Mouse (Mus musculus) hindbrain, embryonic 11.5 days (tissue): ENCODE results near the gene Plin1. TPM values are rescaled to one million over a fixed set of nuclear protein-coding genes. Genes with fewer than 3 reads are reported as not detected.

Experiments used
- ATAC-seq: fragments of 200-750 bp; cut with Nextera tagmentation; 2 replicates; pipeline ENCODE4 v1.8.0; 2017; ENCODE audit warnings: mild to moderate bottlenecking, moderate TSS enrichment, moderate library complexity; ENCODE audit not compliant: low FRiP score
- DNase-seq: peaks from one replicate; pipeline ENCODE4 v3.0.0-alpha.2; 2015; ENCODE audit warnings: low spot score
- H3K27ac ChIP-seq: fragments of 300-500 bp; sonication (generic); 2 replicates; pipeline ENCODE4 v1.5.1; 2014; ENCODE audit warnings: mild to moderate bottlenecking, low read depth, low read length
- H3K27me3 ChIP-seq: fragments of 300-500 bp; sonication (generic); 2 replicates; pipeline ENCODE4 v1.6.1; 2014; ENCODE audit warnings: mild to moderate bottlenecking, low read length, moderate library complexity, mixed read lengths; ENCODE audit not compliant: control insufficient read depth, insufficient read depth
- H3K36me3 ChIP-seq: fragments of 300-500 bp; sonication (generic); 2 replicates; pipeline ENCODE4 v1.6.1; 2014; ENCODE audit warnings: mild to moderate bottlenecking, low read length, moderate library complexity, mixed read lengths; ENCODE audit not compliant: control insufficient read depth, insufficient read depth
- H3K4me1 ChIP-seq: fragments of 300-500 bp; sonication (generic); replicated peaks from 2 replicates; pipeline ENCODE4 v1.6.1; 2014; ENCODE audit warnings: low read length, mixed read lengths; ENCODE audit not compliant: control insufficient read depth, insufficient read depth
- H3K4me2 ChIP-seq: fragments of 300-500 bp; sonication (generic); replicated peaks from 2 replicates; pipeline ENCODE4 v1.6.1; 2014; ENCODE audit warnings: mild to moderate bottlenecking, low read depth, low read length
- H3K4me3 ChIP-seq: fragments of 300-500 bp; sonication (generic); 2 replicates; pipeline ENCODE4 v1.5.1; 2014; ENCODE audit warnings: low read depth, low read length
- H3K9ac ChIP-seq: fragments of 300-500 bp; sonication (generic); 2 replicates; pipeline ENCODE4 v1.6.1; 2014; ENCODE audit warnings: low read depth, low read length
- H3K9me3 ChIP-seq: fragments of 300-500 bp; sonication (generic); 2 replicates; pipeline ENCODE4 v1.6.1; 2016; ENCODE audit warnings: low read length; ENCODE audit not compliant: control insufficient read depth
- WGBS: fragments of 180-500 bp; shearing (Covaris S2); extraction: QIAGEN DNeasy Blood & Tissue Kit; methylation state at CpG from one replicate; pipeline ENCODE4 v1.1.7; 2014; 5-methylcytosine and 5-hydroxymethylcytosine counted together
- polyA plus RNA-seq: library from polyadenylated mRNA; unstranded; fragments of >200 nt; fragmentation: Nextera tagmentation; extraction: Ambion mirVana; gene quantifications from 2 replicates; pipeline ENCODE4 v1.2.1, GENCODE M21; 2014

Gene Plin1
- not detected in 2 replicates for polyA plus RNA-seq

GRCm38 (mm10) chr7:79732622-79733021, at the start of gene Plin1:
Plin1 (minus strand) TSS chr7:79732903.
- Histone ChIP-seq H3K27ac (no peak within 1 kb of the TSS), H3K4me3 (no peak within 1 kb of the TSS), H3K27me3 (no peaks in the 10 kb centered on the region), H3K9ac (no peak within 1 kb of the TSS), H3K4me2 (no peak within 1 kb of the TSS), H3K9me3 (no peaks in the 10 kb centered on the region), H3K36me3 (0 out of 2 replicates have a peak, but pooled peaks cover under 1% of the 10 kb centered on the region), H3K4me1 (no peaks in the 10 kb centered on the region)
- WGBS = 61% methylated on average over 4 of the region's 4 CpGs
- DNase-seq = no peak
- ATAC-seq = no peak

- ATAC-seq (no peak), DNase-seq (no peak)
- Histone ChIP-seq H3K9me3 (no peaks in the 10 kb centered on the region), H3K9ac (no peak overlapping the region), H3K4me3 (no peak overlapping the region), H3K4me1 (no peaks in the 10 kb centered on the region), H3K27me3 (no peaks in the 10 kb centered on the region), H3K36me3 (no peaks in the 10 kb centered on the region), H3K27ac (no peak overlapping the region), H3K4me2 (no peak overlapping the region)
- 81% methylated on average over 2 of the region's 2 CpGs for WGBS
These were observed 49.8 kb upstream of the Plin1 start for GRCm38 (mm10) chr7:79782516-79782855.

- H3K4me3 ChIP-seq = no peak overlapping the region
- no peak overlapping the region for H3K27ac ChIP-seq
- DNase-seq (no peak), ATAC-seq (no peak)
- WGBS = 75% methylated on average over 11 of the region's 11 CpGs
- H3K4me1 ChIP-seq = no peaks in the 10 kb centered on the region
- H3K9ac ChIP-seq = no peak overlapping the region
- H3K27me3 ChIP-seq = no peaks in the 10 kb centered on the region
- H3K4me2 ChIP-seq = no peak overlapping the region
- H3K36me3 ChIP-seq = no peaks in the 10 kb centered on the region
- no peaks in the 10 kb centered on the region for H3K9me3 ChIP-seq
These were observed 49.3 kb upstream of the Plin1 start for GRCm38 (mm10) chr7:79781826-79782515.

- Histone ChIP-seq H3K4me3 (no peak overlapping the region), H3K27ac (no peak overlapping the region), H3K9ac (no peak overlapping the region), H3K36me3 (no peaks in the 10 kb centered on the region), H3K4me1 (no peaks in the 10 kb centered on the region), H3K4me2 (peak overlapping the region; percentile 28), H3K27me3 (no peaks in the 10 kb centered on the region), H3K9me3 (no peaks in the 10 kb centered on the region)
- ATAC-seq = peak; percentile 27; the same call in 1 of the 2 replicates
- DNase-seq = peak; percentile 87
- 37% methylated on average over 16 of the region's 16 CpGs for WGBS
These were observed 48.2 kb upstream of the Plin1 start for GRCm38 (mm10) chr7:79780647-79781626.

GRCm38 (mm10) chr7:79771561-79772512, 39.1 kb upstream of the Plin1 start:
- Histone ChIP-seq H3K9me3 (no peaks in the 10 kb centered on the region), H3K4me1 (no peaks in the 10 kb centered on the region), H3K27ac (no peak overlapping the region), H3K27me3 (no peaks in the 10 kb centered on the region), H3K4me2 (no peak overlapping the region), H3K9ac (no peak overlapping the region), H3K36me3 (no peaks in the 10 kb centered on the region), H3K4me3 (no peak overlapping the region)
- no peak for DNase-seq
- ATAC-seq = no peak
- 43% methylated on average over 15 of the region's 15 CpGs for WGBS

GRCm38 (mm10) chr7:79769664-79770063, 37.0 kb upstream of the Plin1 start:
- WGBS = 83% methylated on average over 3 of the region's 3 CpGs
- Histone ChIP-seq H3K4me2 (no peak overlapping the region), H3K27me3 (no peaks in the 10 kb centered on the region), H3K36me3 (no peaks in the 10 kb centered on the region), H3K27ac (no peak overlapping the region), H3K4me3 (no peak overlapping the region), H3K9ac (no peak overlapping the region), H3K4me1 (no peaks in the 10 kb centered on the region), H3K9me3 (no peaks in the 10 kb centered on the region)
- DNase-seq (no peak), ATAC-seq (no peak)

GRCm38 (mm10) chr7:79765991-79766390, 33.3 kb upstream of the Plin1 start:
- no peaks in the 10 kb centered on the region for H3K4me1 ChIP-seq
- no peak overlapping the region for H3K9ac ChIP-seq
- no peak overlapping the region for H3K4me2 ChIP-seq
- no peaks in the 10 kb centered on the region for H3K9me3 ChIP-seq
- H3K4me3 ChIP-seq = no peak overlapping the region
- no peak overlapping the region for H3K27ac ChIP-seq
- H3K27me3 ChIP-seq = no peaks in the 10 kb centered on the region
- WGBS = 33% methylated on average over 1 of the region's 1 CpGs
- no peaks in the 10 kb centered on the region for H3K36me3 ChIP-seq
- DNase-seq (no peak), ATAC-seq (no peak)

GRCm38 (mm10) chr7:79762106-79762505, 29.4 kb upstream of the Plin1 start:
- Histone ChIP-seq H3K27ac (no peak overlapping the region), H3K4me3 (no peak overlapping the region), H3K9ac (no peak overlapping the region), H3K4me2 (no peak overlapping the region), H3K9me3 (no peaks in the 10 kb centered on the region), H3K4me1 (no peaks in the 10 kb centered on the region), H3K27me3 (no peaks in the 10 kb centered on the region), H3K36me3 (no peaks in the 10 kb centered on the region)
- WGBS = 84% methylated on average over 8 of the region's 8 CpGs
- no peak for ATAC-seq
- DNase-seq = no peak
